In genomic region chr8:61142845-61143244, GRCm38 (mm10) we compare ENCODE assay signal across 22 mouse cellular contexts.
DNase-seq lines count a peak whose midpoint lies in the region; ATAC-seq and TF ChIP-seq lines count a peak whose summit lies in the region.
"Had no signal": no experiment of that assay in that cellular context is flagged by ENCODE, and none has a peak within 500 bp of the region (broad histone marks: within the 10 kb centered on the region; RNA-seq: fewer than 3 reads in every experiment).

No protein-coding gene starts in this region.

- peak; percentile 15; the same call in 1 of the 2 replicates for ATAC-seq in intestine, embryonic 14.5 days (replicated peaks; ENCODE audit: low FRiP score, low TSS enrichment, low read depth)
- peak; percentile 79 for ATAC-seq in intestine, embryonic 15.5 days
- ATAC-seq in intestine, postnatal 0 days, result peak; percentile 89
- ATAC-seq in stomach, postnatal 0 days (ENCODE audit: low FRiP score, low TSS enrichment), result no peak
- ATAC-seq: forebrain, embryonic 14.5 days; forebrain, embryonic 16.5 days had no signal

- H3K27me3 ChIP-seq in intestine, embryonic 14.5 days (replicated peaks; ENCODE audit: control insufficient read depth, insufficient read depth, low read length), result no peaks in the 10 kb centered on the region
- no peaks in the 10 kb centered on the region for H3K27me3 ChIP-seq in intestine, embryonic 15.5 days (replicated peaks)
- H3K27me3 ChIP-seq in intestine, postnatal 0 days (replicated peaks; ENCODE audit: control insufficient read depth, insufficient read depth, low read length), result no peaks in the 10 kb centered on the region
- H3K27me3 ChIP-seq in stomach, postnatal 0 days (ENCODE audit: control insufficient read depth, insufficient read depth, low read length), result no peaks in the 10 kb centered on the region
- H3K27me3 ChIP-seq: embryonic facial prominence, embryonic 13.5 days; embryonic facial prominence, embryonic 15.5 days; forebrain, embryonic 12.5 days had no signal

- no peak overlapping the region for H3K4me3 ChIP-seq in intestine, embryonic 14.5 days (ENCODE audit: low read depth, low read length)
- no peak overlapping the region for H3K4me3 ChIP-seq in intestine, embryonic 15.5 days (replicated peaks)
- no peak overlapping the region for H3K4me3 ChIP-seq in intestine, postnatal 0 days (ENCODE audit: low read depth, low read length)
- H3K4me3 ChIP-seq in stomach, postnatal 0 days (ENCODE audit: low read depth, low read length), result no peak overlapping the region
- H3K4me3 ChIP-seq: embryonic facial prominence, embryonic 13.5 days; embryonic facial prominence, embryonic 15.5 days; erythroblast, embryonic 14.5 days; forebrain, embryonic 10.5 days; forebrain, embryonic 12.5 days had no signal

- H3K4me2 ChIP-seq in intestine, embryonic 14.5 days (ENCODE audit: low read length), result no peak overlapping the region
- H3K4me2 ChIP-seq in intestine, embryonic 15.5 days (replicated peaks), result no peak overlapping the region
- H3K4me2 ChIP-seq in intestine, postnatal 0 days (replicated peaks; ENCODE audit: low read depth), result 0 out of 2 replicates have a peak overlapping the region, but pooled peaks have one; percentile 27
- no peak overlapping the region for H3K4me2 ChIP-seq in stomach, postnatal 0 days (replicated peaks; ENCODE audit: low read depth)
- H3K4me2 ChIP-seq: embryonic facial prominence, embryonic 13.5 days; embryonic facial prominence, embryonic 15.5 days; forebrain, embryonic 12.5 days had no signal

- no peaks in the 10 kb centered on the region for H3K4me1 ChIP-seq in intestine, embryonic 14.5 days (replicated peaks; ENCODE audit: control insufficient read depth, insufficient read depth, low read length)
- H3K4me1 ChIP-seq in intestine, embryonic 15.5 days (replicated peaks), result no peaks in the 10 kb centered on the region; the same call in 1 of the 2 replicates
- H3K4me1 ChIP-seq in intestine, postnatal 0 days (replicated peaks; ENCODE audit: control insufficient read depth, insufficient read depth, low read length), result peaks cover 4% of the 10 kb centered on the region; the same call in 1 of the 2 replicates
- no peaks in the 10 kb centered on the region for H3K4me1 ChIP-seq in stomach, postnatal 0 days (replicated peaks; ENCODE audit: control insufficient read depth, insufficient read depth)
- H3K4me1 ChIP-seq: embryonic facial prominence, embryonic 13.5 days; embryonic facial prominence, embryonic 15.5 days had no signal

- intact Hi-C loops in left cerebral cortex, postnatal 10 days (cut with DNase I), result no loop called here

- TF ChIP-seq CTCF in intestine, postnatal 0 days (IDR thresholded peaks at IDR 0.05; ENCODE audit: low read depth), result no peak
- no peak for TF ChIP-seq CTCF in stomach, postnatal 0 days (IDR thresholded peaks at IDR 0.05; ENCODE audit: low read depth)

- H3K27ac ChIP-seq in intestine, embryonic 14.5 days (ENCODE audit: low read depth), result no peak overlapping the region
- peak overlapping the region; percentile 51; the same call in 1 of the 2 replicates for H3K27ac ChIP-seq in intestine, embryonic 15.5 days
- peak overlapping the region; percentile 81 for H3K27ac ChIP-seq in intestine, postnatal 0 days (ENCODE audit: low read depth, low read length)
- H3K27ac ChIP-seq in stomach, postnatal 0 days (replicated peaks), result no peak overlapping the region
- H3K27ac ChIP-seq: embryonic facial prominence, embryonic 13.5 days; embryonic facial prominence, embryonic 15.5 days; forebrain, embryonic 12.5 days had no signal

- H3K36me3 ChIP-seq in intestine, embryonic 14.5 days (ENCODE audit: control insufficient read depth, insufficient read depth, low read length), result no peaks in the 10 kb centered on the region
- H3K36me3 ChIP-seq in intestine, embryonic 15.5 days, result no peaks in the 10 kb centered on the region
- H3K36me3 ChIP-seq in intestine, postnatal 0 days (ENCODE audit: control insufficient read depth, insufficient read depth), result no peaks in the 10 kb centered on the region
- H3K36me3 ChIP-seq in stomach, postnatal 0 days (ENCODE audit: control insufficient read depth, insufficient read depth, low read length), result no peaks in the 10 kb centered on the region
- H3K36me3 ChIP-seq: embryonic facial prominence, embryonic 13.5 days; embryonic facial prominence, embryonic 15.5 days; forebrain, embryonic 10.5 days; forebrain, embryonic 12.5 days had no signal

- DNase-seq in intestine, embryonic 14.5 days (ENCODE audit: low spot score), result no peak
- DNase-seq in stomach, postnatal 0 days (ENCODE audit: low spot score), result no peak
- no peak for DNase-seq in left cerebral cortex, postnatal 10 days (ENCODE audit: extremely low spot score in 1 of 2, low spot score in 2 of 2)
- DNase-seq in adipocyte (ENCODE audit: low spot score), result no peak
- DNase-seq: adrenal gland, adult 8-10 months; adrenal gland, postnatal 14 days; cerebellum, adult 11 months; cerebellum, adult 18-20 months; cerebellum, adult 8-10 months; cerebellum, adult 9-11 months; cerebellum, postnatal 14 days; cerebellum, postnatal 36 days; embryo, embryonic 11 days had no signal

- H3K9ac ChIP-seq in intestine, embryonic 14.5 days (ENCODE audit: low read length), result no peak overlapping the region
- H3K9ac ChIP-seq in intestine, embryonic 15.5 days, result no peak overlapping the region
- H3K9ac ChIP-seq in intestine, postnatal 0 days (ENCODE audit: low read depth, low read length), result no peak overlapping the region
- no peak overlapping the region for H3K9ac ChIP-seq in stomach, postnatal 0 days (ENCODE audit: low read length)
- H3K9ac ChIP-seq: embryonic facial prominence, embryonic 13.5 days; embryonic facial prominence, embryonic 15.5 days; forebrain, embryonic 12.5 days had no signal

- TF ChIP-seq EP300 in stomach, postnatal 0 days (optimal IDR thresholded peaks at IDR 0.05), result no peak

- H3K9me3 ChIP-seq in intestine, embryonic 14.5 days (ENCODE audit: control insufficient read depth, low read length), result no peaks in the 10 kb centered on the region
- H3K9me3 ChIP-seq in intestine, embryonic 15.5 days, result no peaks in the 10 kb centered on the region
- no peaks in the 10 kb centered on the region for H3K9me3 ChIP-seq in intestine, postnatal 0 days (ENCODE audit: control insufficient read depth)
- no peaks in the 10 kb centered on the region for H3K9me3 ChIP-seq in stomach, postnatal 0 days (ENCODE audit: control insufficient read depth, low read length)
- H3K9me3 ChIP-seq: embryonic facial prominence, embryonic 13.5 days; embryonic facial prominence, embryonic 15.5 days; forebrain, embryonic 10.5 days; forebrain, embryonic 12.5 days had no signal

Comparison
In these comparisons a context has a peak if more than half of its experiments do, and no peak if none do; other contexts are left out.
1. H3K27ac ChIP-seq: peak in intestine, embryonic 15.5 days (single experiment) and intestine, postnatal 0 days (single experiment); none in intestine, embryonic 14.5 days (single experiment) and stomach, postnatal 0 days (single experiment).